Mouse (Mus musculus) olfactory bulb, adult 2 months (tissue): ENCODE results near the gene Slc5a10. TPM values are rescaled to one million over a fixed set of nuclear protein-coding genes. Genes with fewer than 3 reads are reported as not detected.

ENCODE experiments used
- H3K27ac ChIP-seq: fragments of 200-500 bp; 2 replicates; pipeline ENCODE4 v1.5.1; 2012; ENCODE audit warnings: low read depth, low read length; ENCODE audit not compliant: insufficient read depth
- H3K4me1 ChIP-seq: fragments of 200-500 bp; 2 replicates; pipeline ENCODE4 v1.6.1; 2012; ENCODE audit warnings: low read length; ENCODE audit not compliant: control insufficient read depth, insufficient read depth
- H3K4me3 ChIP-seq: fragments of 200-500 bp; 2 replicates; pipeline ENCODE4 v1.5.1; 2012; ENCODE audit warnings: mild to moderate bottlenecking, low read depth, low read length, moderate library complexity; ENCODE audit not compliant: insufficient read depth
- CTCF ChIP-seq: fragments of 200-500 bp; IDR thresholded peaks from 2 replicates; pipeline ENCODE4 v1.5.1; 2012; ENCODE audit warnings: low read depth, mild to moderate bottlenecking, low read length, moderate library complexity; ENCODE audit not compliant: insufficient read depth
- POLR2A ChIP-seq: fragments of 200-500 bp; IDR thresholded peaks from 2 replicates; pipeline ENCODE4 v1.6.1; 2012; ENCODE audit warnings: mild to moderate bottlenecking, low read depth, low read length, moderate library complexity; ENCODE audit not compliant: insufficient read depth
- WGBS: fragments of 180-500 bp; shearing (Covaris S2); methylation state at CpG from one replicate; pipeline ENCODE4 v1.1.7; 2018; 5-methylcytosine and 5-hydroxymethylcytosine counted together
- polyA plus RNA-seq: library from polyadenylated mRNA; stranded (reverse); fragments of >200 nt; gene quantifications from 2 replicates; pipeline ENCODE4 v1.2.4, GENCODE M21; 2012; ENCODE audit warnings: low replicate concordance; ENCODE audit not compliant: missing spikeins, insufficient read depth, insufficient read length

Slc5a10 gene
- not detected in 2 replicates for polyA plus RNA-seq

DNA sequence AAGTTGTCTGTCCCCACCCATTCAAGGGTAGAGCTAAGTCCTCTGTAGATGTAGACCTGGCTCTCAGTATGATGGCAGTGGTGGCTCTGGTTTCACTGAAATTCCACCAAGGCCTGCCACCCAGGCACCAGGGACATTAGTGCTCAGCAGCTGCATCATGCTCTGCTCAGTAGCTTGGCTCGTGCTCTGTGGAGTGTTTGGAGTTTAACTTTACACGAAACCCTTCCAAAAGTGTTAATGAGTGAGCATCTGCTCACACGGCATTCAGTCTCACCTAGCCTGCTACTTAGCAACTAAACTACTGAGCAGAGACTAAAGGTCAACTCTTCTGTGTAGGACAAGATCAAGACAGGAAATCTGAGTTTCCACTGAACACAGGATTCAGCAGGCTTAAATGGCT, at the start of gene Slc5a10:
Gene Slc5a10 (minus strand): TSS at position 191 of the 400 bp plus-strand sequence.
- TF ChIP-seq CTCF, result no peak
- no peak for TF ChIP-seq POLR2A
- Histone ChIP-seq H3K27ac (no peak within 1 kb of the TSS), H3K4me3 (no peak within 1 kb of the TSS), H3K4me1 (no peaks in the 10 kb centered on the region)
- 86% methylated on average over 3 of the region's 3 CpGs for WGBS

GRCm38 (mm10) chr11:61761584-61762407, 41.2 kb upstream of the Slc5a10 start, which contains the start of gene Prpsap2:
Gene Prpsap2 (minus strand): TSS chr11:61762088.
- under 1% methylated on average over 44 of the region's 51 CpGs for WGBS
- Histone ChIP-seq H3K4me1 (peaks cover 2% of the 10 kb centered on the region; the same call in 1 of the 2 replicates), H3K27ac (peak within 1 kb of the TSS; percentile 36; the same call in 1 of the 2 replicates), H3K4me3 (peak within 1 kb of the TSS; percentile 72)
- TF ChIP-seq CTCF (no peak), POLR2A (peak; percentile 89)

DNA sequence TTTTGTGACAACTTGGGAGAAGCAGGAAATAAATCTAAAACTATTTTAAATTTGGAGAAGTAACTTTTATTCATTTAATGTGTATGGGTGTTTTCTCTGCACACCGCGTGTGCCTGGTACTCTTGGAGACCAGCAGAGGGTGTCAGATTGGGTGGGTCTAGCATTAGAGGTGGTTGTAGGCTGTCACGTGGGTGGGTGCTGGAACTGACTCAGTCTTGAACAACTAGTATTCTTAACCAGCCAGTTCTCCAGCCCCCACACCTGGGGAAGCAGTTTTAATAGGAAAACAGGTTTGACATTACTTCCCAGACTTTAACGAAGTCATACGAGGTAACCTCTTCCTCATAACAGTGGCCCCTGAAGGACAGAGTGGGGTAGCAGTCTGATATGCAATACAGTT, 39.9 kb upstream of the Slc5a10 start:
- Histone ChIP-seq H3K27ac (no peak overlapping the region), H3K4me1 (peaks cover 2% of the 10 kb centered on the region; the same call in 1 of the 2 replicates), H3K4me3 (no peak overlapping the region)
- WGBS, result 39% methylated on average over 5 of the region's 5 CpGs
- TF ChIP-seq POLR2A (no peak), CTCF (no peak)

DNA sequence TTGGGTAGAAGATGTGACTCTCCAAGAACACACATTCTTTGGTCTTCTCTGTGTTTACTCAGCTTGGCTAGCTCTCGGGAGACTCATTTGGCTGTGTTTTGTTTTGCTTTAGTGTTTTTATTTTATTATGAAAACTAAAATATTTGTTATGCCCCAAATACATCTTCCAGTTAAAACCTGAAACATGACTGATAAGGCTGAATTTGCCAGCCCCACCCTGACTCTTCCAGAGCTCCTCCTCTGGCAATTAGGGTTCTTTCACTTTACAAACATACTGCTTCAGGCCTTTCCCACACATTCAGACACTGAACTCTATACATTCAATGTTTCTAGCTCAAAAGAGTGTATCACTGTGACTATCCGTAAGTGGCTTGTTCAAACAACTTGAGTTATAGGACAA, 36.5 kb upstream of the Slc5a10 start:
- Histone ChIP-seq H3K4me3 (no peak overlapping the region), H3K27ac (no peak overlapping the region), H3K4me1 (peaks cover 2% of the 10 kb centered on the region; the same call in 1 of the 2 replicates)
- WGBS, result 80% methylated on average over 2 of the region's 2 CpGs
- TF ChIP-seq POLR2A (no peak), CTCF (no peak)

DNA sequence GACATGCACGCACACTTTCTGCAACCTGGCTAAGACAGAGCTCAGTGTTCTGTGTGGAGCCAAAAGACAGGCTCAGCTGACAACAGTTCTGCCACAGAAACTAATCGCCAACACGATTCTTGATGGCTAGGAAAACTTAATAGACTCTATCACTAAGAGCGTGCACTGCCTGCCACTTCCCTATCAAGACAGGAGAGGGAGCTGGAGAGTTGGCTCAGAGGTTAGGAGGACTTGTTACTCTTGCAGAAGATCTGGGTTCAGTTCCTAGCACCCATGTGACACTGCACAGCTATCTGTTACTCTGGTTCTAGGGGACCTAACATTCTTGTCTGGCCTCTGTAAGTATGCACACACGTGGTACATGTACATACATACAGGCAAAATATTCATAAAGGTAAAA, 31.0 kb upstream of the Slc5a10 start:
- 76% methylated on average over 5 of the region's 5 CpGs for WGBS
- Histone ChIP-seq H3K4me1 (0 out of 2 replicates have a peak, but pooled peaks cover 2% of the 10 kb centered on the region), H3K27ac (no peak overlapping the region), H3K4me3 (no peak overlapping the region)
- no peak for TF ChIP-seq POLR2A

GRCm38 (mm10) chr11:61747161-61747560, 26.5 kb upstream of the Slc5a10 start:
- Histone ChIP-seq H3K27ac (no peak overlapping the region), H3K4me3 (no peak overlapping the region), H3K4me1 (0 out of 2 replicates have a peak, but pooled peaks cover 2% of the 10 kb centered on the region)
- 51% methylated on average over 3 of the region's 3 CpGs for WGBS
- TF ChIP-seq POLR2A (no peak), CTCF (no peak)

GRCm38 (mm10) chr11:61745781-61746180, 25.2 kb upstream of the Slc5a10 start:
- H3K27ac ChIP-seq, result no peak overlapping the region
- H3K4me3 ChIP-seq, result no peak overlapping the region
- WGBS, result 91% methylated on average over 9 of the region's 9 CpGs
- H3K4me1 ChIP-seq, result 0 out of 2 replicates have a peak, but pooled peaks cover 2% of the 10 kb centered on the region
- no peak for TF ChIP-seq POLR2A
- no peak for TF ChIP-seq CTCF

DNA sequence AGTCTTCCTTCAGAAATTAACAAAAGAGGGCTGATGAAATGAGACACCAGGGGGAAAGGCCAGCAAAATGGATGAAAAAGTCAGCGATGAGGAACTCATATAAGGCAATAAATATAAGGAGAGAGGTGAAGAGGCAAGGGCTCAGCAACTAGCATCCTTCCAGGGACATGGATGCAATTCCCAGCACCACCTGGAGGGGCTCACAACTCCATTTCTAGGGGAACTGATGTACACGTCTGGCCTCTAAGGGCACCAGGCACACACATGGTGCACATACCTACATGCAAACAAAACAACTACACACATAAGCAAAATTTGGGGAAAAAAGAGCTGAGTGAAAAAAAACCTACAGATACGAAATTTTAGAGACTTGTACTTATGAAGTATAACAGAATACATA, 23.8 kb upstream of the Slc5a10 start:
- Histone ChIP-seq H3K27ac (no peak overlapping the region), H3K4me1 (no peaks in the 10 kb centered on the region), H3K4me3 (no peak overlapping the region)
- 77% methylated on average over 3 of the region's 3 CpGs for WGBS
- TF ChIP-seq POLR2A, result no peak
- TF ChIP-seq CTCF, result no peak

DNA sequence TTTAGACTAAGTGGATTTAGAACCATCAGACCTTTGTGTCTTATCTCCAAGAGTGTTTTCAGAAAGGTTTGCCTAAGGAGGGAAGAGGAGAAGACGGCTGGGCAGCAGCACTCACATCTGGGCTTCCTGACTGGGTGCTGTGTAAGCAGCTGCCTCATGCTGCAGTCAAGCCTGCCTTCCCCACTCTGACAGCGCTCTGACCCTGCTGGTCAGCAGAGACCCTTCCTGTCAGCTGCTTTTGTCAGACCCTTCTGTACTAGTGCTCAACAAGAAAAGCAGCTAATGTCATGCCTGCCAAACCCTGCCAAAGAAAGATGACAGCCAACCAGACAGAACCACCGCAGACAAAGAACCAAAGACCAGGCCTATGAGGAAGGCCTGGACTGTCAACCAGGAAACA, 23.1 kb upstream of the Slc5a10 start:
- Histone ChIP-seq H3K4me1 (no peaks in the 10 kb centered on the region), H3K27ac (no peak overlapping the region), H3K4me3 (no peak overlapping the region)
- TF ChIP-seq POLR2A, result no peak
- no peak for TF ChIP-seq CTCF
- WGBS, result 79% methylated on average over 3 of the region's 3 CpGs
